Mouse (Mus musculus) embryonic fibroblast, embryonic 13.5 days (primary cell): ENCODE data around the gene 6030468B19Rik.

Source experiments
- CTCF ChIP-seq: IDR thresholded peaks from 2 replicates; pipeline ENCODE4 v1.5.1; 2011; ENCODE audit warnings: mild to moderate bottlenecking, control low read depth, low read length, moderate library complexity, borderline replicate concordance; ENCODE audit not compliant: insufficient read depth
- POLR2A ChIP-seq: IDR thresholded peaks from 2 replicates; pipeline ENCODE4 v1.6.1; 2011; ENCODE audit warnings: low read depth, mild to moderate bottlenecking, control low read depth, low read length, moderate library complexity

DNA sequence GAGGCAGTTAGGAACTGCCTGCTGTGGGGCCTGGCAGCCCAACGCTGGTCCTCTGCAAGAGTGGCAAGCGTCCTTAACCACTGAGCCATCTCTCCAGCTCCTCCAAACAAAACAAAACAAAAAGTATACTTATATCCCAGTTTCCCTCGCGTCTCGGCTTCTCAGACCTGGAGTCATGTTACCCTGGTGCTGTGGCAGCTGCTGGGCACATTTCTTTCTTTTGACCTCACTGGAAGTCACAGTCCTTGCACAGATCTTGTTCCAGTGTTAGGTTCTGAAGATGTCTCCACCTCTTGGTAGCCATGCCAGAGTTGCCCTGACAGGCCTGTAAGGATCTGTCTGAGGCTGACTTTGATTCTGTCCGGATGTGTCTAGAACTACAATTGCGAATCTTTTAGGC is 4.2 kb downstream of the 6030468B19Rik start:
- no peak for TF ChIP-seq POLR2A
- TF ChIP-seq CTCF = no peak
